Mouse (Mus musculus) ovary, postnatal 36 days (tissue): ENCODE data around the gene Smtn.

Source experiments
- DNase-seq: peaks from one replicate; pipeline ENCODE4 v3.0.0; 2022; ENCODE audit warnings: low spot score, mixed read lengths

The Smtn gene

DNA sequence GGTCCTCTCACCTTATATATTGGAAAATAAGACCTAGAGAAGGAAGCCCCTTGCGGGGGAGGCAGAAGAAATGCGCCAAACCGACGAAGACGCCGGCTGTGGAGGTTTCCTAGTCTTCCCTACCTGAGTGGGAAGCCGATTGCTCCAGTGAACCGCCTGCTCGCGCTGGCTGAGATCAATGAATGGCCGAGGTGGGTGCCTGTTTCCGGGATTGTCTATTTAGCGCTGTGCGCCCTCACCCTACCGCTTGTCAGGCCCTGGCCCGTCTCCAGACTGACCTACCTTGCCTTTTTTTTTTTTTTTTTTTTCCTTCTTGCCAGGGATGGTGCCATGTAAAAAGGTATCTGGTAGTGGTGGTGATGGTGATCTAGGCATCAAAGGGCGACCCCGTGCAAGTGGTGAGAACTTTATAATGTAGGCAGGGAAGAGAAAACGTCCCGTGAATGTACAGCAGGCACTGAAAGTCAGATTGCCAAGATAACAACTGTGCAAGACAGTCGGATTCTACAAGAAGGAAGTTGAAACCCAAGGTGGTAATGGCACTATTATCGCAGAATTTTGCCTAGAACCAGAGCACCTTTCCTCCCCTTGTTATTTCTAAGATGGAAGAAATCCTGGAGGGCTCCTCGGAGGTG, at the start of gene Smtn:
Gene Smtn, minus strand, starts transcription at position 162 of the 635 bp plus-strand sequence.
- no peak for DNase-seq

DNA sequence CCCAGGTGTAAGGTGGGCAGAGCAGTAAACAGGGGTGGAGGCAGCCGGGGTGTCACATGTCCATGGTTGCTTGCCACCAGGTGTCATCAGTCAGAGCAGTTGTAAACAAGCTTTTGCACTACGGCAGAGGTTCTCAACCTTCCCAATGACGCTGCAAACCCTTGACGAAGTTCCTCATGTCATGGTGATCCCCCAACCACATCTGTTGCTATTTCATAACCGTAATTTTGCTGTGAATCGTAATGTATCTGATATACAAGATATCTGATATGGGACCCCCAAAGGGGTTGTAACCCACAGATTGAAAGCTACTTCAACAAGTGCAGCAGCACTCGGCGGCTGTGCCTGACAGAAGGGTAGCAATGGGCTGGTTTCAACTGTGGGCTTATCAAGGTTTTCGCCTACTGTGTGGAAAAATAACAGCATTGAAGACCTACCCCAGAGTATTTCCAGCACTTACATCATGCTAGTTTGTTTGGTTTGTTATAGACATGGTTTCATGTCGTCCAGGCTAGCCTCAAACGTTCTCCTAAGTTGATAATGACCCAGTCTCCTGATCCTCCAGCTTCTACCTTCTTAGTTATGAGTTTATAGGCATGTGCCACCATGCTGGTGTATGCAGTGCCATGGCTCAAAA, 47.7 kb upstream of the Smtn start:
- DNase-seq, result no peak

DNA sequence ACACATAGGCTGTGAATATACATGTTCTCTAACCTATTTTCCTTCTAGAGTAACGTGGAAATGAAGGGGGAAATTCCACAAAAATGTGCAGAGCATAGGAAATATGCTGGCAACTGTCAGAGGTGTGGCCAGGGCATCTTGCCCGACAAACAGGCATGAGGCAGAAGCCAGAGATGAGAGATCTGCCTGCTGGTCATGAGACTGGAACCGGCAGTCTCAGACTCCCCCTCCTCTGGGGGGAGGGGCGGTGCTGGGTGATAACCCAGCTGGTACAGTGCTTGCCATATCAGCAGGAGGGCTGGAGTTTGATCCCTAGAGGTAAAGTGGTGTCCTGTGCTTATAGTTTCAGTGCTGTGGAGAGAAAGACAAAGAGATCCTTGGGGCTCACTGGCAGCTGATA, 46.9 kb upstream of the Smtn start:
- DNase-seq, result no peak

DNA sequence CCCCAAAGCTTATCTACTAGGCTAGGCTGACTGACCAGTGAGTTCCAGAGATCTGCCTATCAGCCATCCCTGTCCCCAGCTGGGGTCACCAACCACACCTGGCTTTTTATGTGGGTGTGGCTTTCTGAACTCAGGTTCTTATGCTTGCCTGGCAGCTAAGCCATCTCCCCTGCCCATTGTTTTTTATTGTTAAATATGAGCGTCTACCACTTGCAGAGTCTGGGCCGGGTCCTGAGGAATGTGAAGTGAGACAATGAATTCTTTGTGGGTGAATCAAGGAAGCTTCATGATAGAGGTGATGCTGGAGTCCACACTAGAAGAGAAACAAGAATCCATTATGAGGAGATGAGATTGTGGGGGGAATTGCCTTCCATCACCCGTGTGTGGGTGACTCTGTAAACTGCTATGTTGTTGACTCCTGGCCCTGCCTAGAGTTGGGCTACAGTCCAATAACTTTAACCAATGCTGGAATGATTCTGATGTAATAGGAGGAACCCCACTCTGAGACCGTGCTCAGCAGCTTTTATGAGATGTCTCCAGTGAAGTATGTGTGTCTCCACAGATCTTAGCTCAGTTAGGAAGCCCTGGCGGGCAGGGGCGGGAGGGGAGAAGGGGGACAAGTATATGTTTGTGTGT, 45.7 kb upstream of the Smtn start:
- no peak for DNase-seq

DNA sequence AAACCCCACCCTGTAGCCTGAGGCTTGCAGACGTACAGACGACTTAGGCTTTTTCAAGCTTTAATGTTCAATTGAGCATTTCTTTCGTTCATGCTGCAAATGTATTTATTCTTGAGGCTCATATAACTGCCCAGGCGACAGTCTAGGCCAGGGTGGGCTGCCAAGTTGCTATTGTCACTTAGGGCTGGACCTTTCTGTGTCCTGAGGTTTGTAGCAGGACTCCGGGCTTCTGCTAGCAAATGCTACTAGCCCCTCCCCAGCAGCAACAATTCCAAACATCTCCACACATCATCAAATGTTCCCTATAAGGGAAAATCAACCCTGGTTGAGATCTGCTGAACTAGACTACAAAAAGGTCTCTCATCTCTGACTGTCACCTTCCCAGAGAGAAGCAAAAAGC, 42.7 kb upstream of the Smtn start:
- no peak for DNase-seq

DNA sequence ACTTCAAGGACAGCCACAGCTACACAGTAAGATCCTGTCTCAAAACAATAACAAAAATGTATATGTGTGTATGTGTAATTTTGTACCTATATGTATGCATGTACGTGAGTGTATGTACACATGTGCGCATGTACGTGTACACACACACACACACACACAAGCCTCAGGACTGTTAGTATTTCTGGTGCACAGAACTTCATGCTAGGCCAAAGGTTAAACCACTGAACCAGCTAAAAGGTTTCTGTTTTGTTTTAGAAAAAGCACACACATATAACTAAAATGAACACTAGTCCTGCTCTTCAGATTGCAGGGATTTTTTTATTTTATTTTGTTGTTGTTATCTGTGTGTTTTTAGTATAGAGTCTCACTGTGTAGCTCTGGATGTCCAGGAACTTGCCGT, 41.5 kb upstream of the Smtn start:
- DNase-seq, result no peak

DNA sequence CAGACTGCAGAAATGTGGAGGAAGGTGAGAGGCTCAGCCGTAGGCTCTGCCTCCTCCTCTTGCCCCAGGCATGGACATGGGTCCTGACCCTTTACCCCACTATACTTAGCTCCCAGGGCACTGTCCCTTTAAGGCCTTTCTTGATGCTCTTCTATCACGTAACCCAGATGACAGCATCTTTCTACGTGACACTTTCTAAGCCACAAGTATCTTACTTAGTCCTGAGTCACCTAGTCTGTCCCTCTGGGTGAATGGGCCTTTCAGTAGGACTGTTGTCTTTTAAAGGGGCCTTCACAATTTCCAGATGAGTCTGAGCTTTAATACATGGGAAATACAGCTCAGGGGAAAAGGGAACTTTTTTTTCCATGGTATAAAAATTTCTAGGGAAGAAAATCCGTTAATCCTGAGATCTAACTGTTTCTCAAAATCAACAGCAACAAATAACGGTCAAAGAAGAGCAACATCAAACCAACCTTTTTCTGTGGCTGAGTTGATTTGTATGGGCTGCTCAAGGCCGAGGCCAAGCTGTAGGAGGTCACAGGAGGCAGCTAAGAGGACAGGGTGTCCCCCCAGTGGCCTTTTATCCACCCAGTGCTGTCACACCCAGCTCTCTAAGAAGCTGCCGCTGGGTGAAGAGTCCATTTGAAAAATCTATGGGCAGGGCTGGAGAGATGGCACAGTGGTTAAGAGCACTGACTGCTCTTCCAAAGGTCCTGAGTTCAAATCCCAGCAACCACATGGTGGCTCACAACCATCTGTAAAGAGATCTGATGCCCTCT, 40.1 kb upstream of the Smtn start:
- DNase-seq, result no peak

DNA sequence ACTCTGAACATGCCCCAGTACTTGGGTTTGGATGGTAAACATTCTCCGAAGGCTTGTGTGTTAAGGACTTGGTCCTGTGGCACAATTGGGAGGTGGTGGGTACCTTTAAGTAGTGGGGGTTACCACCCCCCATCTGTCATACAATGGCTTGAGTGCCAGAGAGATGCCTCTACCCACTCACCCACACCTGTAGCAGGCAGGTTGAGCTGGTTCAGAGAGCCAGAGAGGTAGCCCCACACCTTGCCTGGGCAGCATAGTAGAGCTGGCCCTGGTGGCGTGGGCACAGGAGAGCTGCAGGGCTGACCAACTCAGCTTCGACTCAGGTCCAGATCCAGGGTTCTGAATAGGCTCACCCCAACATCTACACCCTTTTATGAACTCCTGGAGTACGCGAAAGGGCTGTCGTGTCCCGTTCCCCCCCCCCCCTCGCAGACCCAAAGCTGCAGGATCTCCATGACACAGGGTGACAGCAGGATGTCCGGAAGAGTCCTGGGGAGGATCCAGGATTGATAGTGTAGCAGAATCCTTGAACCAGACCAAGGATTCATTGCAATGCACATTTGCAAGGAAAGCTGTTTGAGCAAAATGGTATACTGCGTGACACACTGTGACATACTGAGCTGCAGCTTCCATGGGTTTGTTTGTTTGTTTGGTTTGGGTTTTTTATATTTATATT, 37.8 kb upstream of the Smtn start:
- DNase-seq, result no peak

DNA sequence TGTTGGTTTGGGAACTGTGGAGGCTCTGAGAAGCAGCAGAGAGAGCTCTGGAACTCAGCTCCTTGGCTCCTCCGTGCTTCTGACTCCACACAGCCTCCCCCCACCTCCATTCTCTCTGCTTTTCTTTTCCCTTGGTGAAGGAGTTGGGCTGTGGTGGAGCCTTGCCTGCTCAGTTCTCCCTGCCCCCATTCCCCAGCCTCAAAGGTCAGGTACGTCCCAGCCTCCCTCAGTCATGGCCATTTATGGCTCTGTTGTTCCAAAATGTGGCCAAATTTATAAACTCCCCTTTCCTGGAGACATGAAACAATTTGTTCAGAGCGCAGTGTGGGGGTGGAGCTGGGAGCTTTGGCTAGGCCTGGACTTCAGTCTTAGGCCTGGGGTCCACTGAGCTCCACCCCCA, 34.8 kb upstream of the Smtn start:
- peak; percentile 59 for DNase-seq

DNA sequence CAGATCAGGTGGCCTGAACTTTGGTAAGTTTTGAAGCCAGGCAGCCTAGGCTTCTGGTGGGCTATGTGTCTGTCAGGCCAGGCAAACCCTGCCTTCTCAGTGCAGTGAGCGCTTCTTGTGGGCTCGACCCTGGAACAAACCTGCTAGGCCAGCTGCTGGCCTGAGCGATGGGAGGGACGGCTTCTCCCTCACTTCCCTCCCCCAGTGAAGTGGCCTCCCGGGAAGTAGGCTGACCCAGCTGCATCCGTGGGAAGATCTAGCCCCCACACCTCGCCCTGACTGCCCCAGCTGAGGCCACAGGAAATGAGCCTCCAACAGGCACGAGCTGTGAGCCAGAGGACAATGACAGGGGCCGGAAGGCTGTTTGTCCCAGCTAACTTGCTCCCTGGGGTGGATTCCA, 32.7 kb upstream of the Smtn start:
- peak; percentile 57 for DNase-seq

DNA sequence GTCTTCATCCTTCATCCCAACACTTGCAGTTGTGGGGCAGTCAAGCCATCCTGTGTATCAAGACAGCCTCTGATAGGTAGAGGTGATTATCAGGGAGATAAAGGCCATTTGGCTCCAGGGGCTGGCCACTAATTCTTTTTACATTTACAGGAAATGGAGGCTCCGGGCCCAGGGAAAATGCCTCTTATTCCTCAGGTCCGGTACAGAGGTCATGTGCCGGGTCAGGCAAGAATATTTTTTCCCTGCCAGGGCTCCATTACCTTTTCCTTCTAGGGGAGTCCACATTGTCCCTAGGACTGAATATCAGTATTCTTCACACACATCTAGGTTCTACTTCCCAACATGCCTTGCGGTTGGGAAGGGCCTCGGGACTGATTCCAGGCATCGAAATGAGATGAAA, 31.8 kb upstream of the Smtn start:
- DNase-seq, result no peak

DNA sequence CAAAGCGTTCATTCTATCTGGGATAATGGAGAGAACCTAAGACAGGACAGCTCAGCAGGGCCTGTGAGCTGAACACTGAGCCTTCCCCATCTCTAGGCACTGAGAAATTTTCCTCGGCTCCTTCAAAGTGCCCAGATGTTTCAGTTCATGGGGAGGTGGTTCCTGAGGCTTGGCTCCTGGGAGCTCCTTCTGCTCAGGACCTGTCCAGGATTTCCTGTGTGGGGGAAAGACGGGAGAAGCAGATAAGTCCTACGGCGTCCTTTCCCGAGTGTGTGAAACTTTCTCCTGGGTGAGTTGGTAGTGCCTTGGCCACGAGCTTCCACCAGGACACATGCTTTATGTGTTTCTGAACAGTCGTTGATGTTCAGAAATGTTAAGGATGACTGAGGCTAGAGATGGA, 29.9 kb upstream of the Smtn start:
- DNase-seq, result no peak

DNA sequence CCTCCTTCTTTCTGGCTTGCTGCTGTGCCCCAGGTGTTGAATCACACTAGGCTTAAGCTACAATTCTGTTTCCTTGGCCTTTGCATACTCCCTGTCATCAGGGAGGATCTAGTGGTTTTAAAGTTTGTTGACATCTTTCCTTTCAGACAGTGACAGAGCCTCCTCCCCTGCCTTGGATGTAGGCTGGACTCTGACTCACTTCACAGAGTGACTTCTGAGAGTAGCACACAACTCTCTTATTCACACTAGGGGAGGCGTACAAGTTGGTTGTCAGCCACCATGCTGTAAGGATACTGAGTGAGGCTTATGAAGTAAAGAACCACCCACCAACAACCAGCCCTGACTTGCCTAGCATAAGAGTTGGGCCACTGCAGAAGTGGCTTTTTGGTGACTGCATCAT, 27.5 kb upstream of the Smtn start:
- DNase-seq, result no peak

DNA sequence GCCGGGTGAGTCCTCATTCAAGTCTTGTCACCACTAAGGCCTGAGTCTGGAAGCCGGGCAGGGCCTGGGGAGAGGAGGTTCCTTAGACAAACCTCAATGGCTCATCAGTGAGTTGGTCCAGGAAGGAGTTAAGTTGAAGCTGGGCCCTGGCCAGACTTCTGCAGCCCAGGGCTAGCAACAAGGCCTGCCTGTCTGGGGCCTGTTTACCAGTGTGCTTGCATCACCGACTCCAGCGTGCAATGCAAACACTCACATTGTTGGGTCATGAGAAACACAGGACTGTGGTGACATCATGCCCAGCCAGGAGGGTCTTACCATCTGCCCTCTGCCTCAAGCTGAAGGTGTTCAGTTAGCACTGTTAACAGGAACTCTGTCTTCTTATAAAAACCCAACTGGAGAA, 25.6 kb upstream of the Smtn start:
- no peak for DNase-seq

DNA sequence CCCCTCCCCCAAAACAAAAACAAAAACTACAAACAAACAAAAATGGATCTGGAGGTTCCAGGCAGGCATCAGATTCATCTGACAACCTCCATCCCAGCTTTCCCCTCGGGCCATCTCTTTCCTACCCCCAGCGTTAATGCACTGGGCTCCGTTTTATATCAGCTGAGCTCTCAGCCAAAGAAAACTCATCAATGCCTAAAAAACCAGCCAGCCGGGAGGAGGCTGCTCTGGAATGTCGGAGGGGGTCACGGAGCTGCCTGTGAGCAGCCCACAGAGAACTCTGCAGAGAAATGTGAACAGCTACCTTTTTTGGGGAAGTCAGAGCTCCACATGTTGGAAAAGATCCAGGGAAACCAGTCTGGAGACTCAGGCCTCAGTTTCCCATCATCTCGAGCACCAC, 24.0 kb upstream of the Smtn start:
- DNase-seq, result no peak

DNA sequence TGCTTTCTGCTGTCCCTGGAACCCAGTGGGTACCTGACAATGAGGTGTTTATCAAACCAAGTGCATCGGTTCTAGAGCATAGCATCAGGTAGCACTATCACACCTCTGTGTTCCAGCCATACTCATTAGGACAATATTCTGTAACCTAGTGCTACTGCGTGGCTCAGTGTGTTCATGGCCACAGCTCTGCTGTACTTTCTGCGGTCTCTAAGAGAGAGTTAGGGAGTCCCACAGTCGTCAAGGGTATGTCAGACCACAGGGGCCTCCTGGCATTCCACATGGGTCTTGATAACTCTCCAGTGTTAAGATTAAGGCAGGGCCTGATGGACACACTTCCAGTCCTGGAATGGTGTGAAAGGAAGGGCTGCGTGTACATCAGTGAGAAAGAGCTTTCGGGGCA, 23.4 kb upstream of the Smtn start:
- DNase-seq, result no peak

DNA sequence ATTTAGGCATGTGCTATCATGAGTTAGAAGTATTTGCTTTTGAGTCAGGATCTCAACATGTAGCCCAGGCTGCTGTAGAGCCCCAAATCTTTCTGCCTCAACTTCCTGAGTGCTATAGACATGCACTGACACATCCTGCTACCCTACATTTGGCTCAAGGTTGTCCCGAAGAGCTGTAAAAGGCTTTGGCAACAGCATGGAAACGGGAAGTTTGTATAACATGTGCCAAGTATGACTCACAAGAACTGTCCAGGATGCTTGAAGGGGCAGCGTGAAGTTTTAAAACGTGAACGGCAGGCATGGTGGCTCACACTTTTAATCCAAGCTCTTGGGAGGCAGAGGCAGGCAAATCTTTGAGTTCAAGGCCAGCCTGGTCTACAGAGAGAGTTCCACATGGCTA, 19.8 kb upstream of the Smtn start:
- DNase-seq, result no peak

DNA sequence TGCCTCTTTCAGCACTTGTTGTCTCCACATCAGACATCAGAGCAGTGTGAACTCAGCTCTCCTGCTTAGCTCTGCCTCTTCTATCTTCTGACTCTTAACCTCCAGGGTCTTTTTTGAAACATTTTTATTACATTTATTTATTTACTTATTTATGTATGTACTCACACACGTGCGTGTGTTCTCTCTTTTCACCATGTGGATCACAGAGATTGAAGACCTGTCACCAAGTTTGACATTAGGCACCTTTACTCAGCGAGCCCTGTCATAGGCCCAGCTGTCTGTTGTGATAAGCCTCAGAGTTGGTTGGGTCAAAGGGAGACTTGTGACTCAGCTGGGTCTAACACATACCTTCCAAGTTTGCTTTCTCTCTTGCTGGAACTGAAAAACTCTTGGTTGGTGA, 17.4 kb upstream of the Smtn start:
- DNase-seq, result no peak

DNA sequence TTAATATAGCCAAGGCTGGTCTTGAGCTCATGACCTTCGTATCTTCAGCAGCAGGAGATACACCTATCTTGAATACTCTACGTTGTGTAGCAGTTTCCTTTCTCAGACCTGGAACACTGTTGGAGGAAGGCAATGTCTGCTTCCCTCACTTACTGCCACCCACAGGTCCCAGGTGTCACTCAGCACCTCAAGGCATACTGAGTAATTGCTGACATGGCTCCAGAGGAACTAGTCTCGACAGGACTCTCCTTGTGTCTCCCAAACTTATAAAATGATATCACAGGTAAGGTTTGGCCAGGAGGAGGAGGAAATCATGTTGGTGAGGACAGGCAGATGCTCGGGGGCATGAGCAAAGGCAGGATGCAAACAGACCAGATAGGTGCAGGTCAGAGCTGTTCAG, 14.6 kb upstream of the Smtn start:
- DNase-seq, result no peak

DNA sequence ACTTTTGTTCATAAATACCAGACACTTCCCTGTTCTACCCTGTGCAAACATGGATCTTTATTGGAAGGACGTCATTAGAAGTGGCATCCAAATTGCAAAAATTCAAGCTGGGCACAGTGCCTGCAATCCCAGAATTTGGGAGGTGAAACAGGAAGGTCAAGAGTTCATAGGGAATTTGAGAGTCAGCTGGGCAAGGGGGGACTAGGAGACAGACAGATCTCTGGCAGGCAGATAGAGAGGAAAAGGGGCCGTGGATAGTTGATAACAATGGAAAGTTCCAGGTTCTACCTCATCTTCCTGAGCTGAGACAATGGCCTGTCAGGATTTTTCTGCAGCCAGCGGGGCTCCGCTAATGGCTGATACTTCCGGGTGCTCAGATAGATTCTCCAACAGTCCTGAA, 9.4 kb upstream of the Smtn start:
- no peak for DNase-seq

DNA sequence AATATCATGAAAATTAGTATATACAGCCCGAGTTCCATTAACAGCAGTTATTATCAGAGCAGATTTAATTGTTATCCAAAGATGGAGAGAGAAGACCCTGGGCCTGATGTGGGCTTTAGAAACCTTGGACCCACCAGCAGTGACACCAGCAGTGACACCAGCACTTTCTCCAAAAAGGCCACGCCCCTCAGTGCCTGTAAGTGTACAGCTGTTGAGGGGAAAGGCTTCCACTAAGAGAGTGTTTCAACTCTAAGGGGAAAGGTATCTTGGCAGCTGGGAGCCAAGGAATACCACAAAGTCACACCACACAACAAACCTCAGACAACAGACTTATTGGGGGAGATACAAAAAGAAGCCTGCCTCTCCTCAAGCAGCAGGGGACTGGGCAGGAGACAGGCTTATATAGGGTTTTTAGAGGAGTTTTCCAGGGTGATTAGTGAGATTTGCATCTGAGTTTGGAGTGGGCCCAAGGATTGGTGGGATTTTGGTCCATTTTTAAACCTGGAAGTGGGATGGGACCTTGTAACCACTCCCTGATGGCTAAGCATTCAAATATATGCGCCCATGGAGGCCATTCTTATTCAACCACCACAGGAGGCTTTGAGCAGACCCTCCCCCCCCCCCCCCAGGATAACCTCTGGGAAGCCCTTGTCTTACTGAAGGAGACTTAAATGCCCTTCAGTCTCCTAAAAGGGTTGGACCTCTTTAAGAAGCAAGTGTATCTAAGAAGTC, 8.3 kb upstream of the Smtn start:
- DNase-seq, result no peak

DNA sequence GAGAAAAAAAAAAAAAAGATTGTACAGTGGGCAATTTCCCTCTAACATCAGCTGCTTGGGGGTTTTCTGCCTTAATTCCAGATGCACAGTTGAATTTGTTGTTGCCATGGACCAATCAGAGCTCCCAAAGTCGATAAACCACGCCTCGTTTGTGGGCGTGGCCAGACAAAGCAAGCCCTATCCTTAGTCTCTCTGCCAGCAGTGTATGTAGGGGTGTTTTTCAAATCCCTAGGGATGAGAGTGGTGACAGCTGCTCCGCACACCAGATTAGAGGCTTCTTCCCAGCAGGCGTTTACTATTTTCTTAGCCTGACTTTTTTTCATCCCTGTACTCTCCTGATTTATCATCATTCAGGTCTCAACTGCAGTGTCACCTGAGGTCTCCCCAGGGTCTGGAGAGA, 7.6 kb upstream of the Smtn start:
- no peak for DNase-seq
